Mouse (Mus musculus): Measurements from ENCODE around the gene Tubgcp2.

Gene Tubgcp2

DNA sequence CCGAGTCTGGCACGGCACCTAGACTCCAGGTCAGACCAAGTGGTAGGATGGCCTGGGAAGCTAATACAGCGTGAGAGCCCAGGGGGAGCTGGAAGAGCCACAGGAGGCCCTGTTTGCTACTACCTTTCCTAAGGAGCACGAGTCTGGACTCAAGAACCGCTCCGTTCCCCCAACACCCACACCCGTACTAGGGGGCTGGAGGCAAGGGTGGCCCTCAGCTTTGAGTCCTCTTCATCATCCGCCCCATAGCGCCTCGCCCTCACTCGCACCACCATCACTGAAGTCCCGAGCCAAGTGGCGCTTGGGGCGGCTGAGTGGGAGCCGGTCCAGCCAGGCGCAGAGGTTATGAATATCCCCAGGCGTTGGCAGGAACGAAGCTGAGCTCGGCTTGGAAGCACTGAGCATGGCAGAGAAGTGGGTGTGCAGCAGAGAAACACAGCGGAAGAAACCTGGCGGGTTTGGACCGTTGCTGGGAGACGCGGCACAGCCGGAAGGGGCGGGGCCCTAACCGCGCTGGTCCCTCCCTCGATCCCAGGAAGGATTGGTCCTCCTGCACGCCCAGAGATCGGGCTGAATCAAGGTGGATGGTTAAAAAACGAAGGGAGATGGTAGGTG lies 58.1 kb downstream of the Tubgcp2 start, which contains the start of gene 6430531B16Rik:
Gene 6430531B16Rik, minus strand, starts transcription at position 478 of the 615 bp plus-strand sequence.
- peak; percentile 84 to 90 for DNase-seq

DNA sequence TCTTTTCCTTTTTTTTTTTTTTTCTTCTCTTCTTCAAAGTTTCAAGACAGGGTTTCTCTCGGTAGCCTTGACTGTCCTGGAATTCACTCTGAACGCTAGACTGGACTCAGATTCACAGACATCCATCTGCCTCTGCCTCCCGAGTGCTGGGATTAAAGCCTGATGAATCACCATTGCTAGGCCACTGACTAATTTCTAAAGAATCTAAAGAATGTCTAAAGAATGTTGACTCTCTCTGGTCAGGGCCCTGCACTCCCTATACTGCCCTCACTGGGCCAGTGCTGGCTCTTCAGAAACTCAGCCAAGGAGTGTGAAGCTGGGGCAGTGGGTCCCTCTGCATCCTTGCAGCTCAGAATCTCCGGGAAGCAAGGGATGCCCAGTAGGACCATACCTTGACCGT lies 61.0 kb downstream of the Tubgcp2 start:
- DNase-seq: no peak

DNA sequence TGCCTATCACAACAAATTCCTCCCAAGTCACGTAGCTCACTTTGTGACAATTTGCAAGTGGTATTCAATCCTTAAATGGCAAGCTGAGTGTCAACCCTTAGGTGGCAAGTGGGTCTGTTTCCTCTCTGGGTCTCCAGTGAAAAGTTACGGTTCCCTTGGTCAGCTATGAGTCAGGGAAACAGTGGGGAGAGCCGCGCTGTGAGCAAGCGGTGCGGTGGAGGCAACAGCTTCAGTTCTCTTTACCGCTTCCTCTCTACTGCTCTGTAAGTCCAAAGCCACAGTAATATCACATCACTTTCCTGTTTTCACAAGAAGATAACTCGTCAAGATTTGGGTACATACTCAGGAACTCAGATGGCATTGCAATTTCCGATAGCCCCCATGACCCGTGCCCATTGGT lies 62.2 kb downstream of the Tubgcp2 start:
- DNase-seq: no peak

DNA sequence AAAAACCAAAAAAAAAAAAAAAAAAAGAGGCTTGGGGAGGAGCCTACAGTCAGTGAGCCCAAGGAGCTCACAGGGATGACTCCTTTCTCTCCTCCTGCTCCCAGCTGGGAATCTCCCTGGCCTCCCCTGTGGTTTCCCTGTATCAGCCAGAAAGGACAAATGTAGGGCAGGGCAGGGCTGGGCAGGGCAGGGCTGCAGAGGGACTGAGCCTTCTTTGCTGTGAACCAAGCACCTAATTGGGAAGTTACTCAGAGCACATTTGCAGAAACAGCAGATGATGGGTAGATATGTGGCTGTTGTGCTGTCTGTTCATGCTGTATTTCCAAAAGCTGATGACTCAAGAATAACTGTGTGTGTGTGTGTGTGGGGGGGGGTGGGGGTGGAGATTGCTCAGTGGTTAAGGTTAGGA lies 63.5 kb downstream of the Tubgcp2 start:
- no peak for DNase-seq

DNA sequence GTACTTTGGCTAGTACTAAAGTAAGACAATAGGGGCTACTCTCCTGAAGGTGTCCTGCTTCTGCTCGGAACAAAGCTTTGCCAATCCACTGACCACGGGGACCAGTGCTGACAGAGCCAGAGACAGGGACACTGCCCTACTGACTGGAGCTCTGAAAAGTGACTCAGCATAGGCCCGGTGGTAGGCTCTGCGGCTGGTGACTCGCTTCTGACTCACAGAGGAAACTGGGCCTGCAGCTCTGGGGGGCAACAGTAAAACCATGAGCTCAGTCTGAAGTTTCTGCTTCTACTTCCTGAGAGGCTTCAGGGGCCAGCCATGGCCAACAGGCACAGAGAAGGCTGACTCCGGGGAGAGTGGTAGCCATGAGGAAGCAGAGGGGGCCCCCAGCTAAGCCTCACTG lies 65.0 kb downstream of the Tubgcp2 start:
- no peak for DNase-seq

DNA sequence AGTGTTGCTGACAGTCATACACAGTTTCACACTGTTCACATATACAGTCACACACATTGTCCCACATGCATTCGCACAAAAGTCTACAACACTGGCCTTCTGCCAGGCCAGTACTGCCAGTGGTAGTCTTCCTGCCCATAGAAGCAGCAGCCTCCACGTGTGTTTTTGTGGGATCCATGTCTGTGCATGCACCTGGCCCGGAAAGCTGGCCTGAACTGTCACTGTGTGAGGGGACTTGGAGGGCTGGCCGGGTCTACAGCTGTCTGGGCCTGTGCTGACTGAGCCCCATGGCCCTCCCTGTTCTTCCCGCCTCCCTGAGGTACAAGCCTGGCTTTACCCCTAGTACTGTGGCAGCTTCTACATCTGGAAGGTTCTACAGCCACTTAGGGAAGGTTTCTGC lies 65.5 kb downstream of the Tubgcp2 start:
- DNase-seq: no peak

DNA sequence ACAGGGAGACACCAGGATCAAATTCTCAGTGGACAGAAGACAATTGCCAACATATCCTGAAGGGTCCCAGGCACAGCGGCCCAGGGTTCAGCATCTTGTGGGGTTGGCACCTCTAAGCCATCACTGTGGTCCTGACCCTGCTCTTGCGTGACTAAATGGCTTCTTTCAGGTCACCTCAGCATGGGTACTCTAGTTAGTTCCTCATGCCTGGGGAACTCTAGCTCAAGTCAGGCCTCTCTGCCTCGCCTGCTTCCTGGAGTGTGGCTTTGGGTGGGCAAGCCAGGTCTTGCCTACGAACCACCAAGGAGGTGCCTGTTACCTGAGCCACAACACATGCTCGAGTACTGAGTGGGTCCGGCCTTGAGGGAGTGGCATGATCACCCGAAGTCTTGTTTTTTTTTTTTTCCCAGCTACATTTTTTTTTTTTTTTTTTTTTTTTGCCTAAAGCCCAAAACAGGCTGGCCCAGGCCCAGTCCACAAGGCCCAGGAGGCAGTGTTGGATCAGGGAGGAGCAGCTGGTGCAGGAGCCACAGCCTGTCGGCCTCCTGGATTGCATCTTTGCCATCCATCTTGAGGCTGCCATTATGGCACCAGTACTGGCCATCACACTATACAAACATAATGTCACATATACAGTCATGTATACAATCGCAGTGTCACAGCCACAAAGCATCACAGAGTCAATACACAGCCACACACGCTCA lies 66.1 kb downstream of the Tubgcp2 start:
- no peak for DNase-seq

DNA sequence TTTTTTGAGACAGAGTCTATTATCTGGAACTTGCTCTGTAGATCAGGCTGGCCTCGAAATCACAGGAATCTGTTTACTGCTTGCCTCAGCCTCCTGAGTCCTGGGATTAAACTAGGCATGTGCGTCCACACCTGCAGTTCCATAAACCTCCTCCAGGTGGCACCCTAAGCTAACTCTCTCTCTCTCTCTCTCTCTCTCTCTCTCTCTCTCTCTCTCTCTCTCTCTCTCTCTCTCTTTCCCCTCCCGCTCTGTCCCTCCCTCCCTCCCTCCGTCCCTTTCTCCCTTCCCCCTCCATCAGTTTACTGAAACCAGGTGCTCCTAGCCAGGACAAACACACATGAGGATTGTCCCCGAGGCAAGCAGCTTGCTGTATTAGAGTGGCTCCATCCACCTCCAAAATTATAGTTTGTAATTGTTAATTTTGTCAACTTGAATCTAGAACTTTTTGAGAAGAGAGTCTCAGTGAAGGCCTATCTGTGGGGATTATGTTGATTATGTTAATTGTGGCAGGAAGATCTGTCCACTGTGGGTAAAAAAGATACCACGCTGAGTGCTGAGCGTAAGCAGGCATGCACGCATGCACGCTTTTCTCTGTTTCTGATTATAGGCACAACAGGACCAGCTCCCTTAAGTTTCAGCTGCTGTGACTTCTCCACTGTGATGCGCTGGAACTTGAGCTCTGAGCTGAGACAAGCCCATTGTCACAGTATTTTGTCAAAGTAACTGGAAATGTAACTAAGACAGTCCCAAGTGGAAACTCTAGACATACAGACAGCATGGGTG lies 66.9 kb downstream of the Tubgcp2 start:
- peak; percentile 77 to 91 for DNase-seq

DNA sequence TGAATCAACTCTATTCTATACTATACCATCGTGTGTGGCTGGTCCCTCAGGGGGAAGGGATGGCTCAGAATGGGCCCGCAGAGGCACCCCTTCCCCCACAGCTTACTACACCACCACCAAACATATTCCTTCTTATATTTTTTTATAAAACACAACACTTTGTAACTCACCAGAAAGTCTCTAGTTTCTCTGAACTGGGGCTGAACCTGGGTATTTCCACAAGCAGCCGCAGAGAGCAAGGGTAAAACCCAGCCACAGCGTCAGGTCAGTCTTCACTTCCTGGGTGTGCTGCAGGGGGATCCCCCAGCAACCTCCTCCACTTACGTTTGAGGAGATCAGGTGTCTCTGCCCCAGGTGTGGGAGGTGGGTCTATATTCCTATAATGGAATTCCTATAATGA lies 68.0 kb downstream of the Tubgcp2 start:
- DNase-seq: no peak

DNA sequence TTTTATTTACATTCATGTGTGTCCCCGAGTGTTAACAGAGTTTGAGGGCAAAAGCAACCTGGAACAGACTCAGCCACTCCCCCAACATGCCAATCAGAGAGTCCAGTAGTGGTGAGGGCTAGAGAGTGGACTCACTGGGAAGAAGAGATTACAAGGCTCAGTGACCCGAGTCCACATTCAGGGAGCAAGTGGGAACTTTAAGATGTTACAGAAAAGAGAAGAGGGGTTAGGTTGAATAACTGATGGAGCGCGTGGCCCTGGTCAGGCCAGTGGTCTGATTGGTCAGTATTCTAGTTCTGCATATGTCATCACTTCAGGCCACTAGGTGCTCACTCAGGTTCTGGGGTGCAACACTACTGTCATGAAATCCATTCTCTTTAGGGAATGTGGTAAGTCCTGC lies 69.3 kb downstream of the Tubgcp2 start:
- DNase-seq: no peak

DNA sequence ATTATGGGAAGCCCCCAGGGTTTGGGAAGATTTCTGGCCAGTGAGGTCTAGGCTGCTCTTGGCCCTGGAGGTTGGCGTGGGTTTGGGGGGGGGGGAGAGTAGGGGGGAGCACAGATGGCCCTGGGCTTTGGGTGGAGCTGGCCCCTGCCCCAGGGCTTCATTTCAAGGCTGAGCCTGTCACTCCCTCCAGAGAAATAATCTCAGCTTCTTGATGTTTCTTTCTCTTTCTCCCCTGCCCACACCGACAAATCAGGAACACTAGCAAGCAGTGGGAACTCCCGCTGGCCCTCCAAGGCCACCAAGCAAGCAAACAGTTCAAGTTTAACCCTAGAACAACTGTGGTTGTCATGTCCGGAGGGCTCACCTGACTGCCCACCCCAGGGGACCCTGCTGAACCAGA lies 72.7 kb downstream of the Tubgcp2 start:
- no peak for DNase-seq

DNA sequence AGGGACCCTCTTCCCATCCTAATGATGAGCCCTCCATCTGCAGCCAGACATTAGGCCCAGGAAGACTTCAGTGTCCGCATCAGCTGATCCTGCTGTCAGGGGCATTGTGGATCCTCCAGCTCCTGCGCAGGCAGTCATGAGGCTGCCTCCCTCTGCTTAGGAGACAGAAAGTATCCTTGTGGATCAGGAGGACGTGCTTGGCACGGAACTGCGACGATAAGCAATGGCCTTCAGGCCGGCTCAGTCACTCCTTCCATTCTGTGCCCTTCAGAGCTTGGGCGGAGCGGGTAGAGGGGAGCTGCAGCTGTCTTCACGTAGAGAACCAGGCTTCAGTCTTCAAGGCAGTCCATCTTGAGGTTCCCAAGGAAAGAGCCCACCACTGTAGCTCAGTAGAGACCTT lies 75.3 kb downstream of the Tubgcp2 start:
- no peak for DNase-seq

DNA sequence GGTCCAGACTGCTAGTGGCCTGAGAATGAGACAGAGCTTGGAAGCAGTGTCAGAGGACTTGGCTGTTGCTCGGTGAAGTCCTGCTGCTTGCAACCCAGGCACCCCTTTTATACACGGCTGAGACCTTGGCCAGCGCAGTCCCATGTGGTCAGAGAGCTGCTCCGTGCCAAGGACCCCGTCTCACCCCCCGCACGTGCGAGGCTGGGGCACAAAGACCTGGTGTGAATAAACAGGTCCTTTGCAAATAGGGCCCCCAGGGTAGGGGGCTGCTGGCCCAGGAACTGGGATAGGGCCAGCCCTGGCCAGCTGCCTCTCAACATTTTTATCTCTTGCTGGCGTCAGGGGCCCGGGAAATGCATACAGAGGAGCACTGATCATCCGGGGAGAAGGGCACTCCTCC lies 78.5 kb downstream of the Tubgcp2 start:
- no peak for DNase-seq

DNA sequence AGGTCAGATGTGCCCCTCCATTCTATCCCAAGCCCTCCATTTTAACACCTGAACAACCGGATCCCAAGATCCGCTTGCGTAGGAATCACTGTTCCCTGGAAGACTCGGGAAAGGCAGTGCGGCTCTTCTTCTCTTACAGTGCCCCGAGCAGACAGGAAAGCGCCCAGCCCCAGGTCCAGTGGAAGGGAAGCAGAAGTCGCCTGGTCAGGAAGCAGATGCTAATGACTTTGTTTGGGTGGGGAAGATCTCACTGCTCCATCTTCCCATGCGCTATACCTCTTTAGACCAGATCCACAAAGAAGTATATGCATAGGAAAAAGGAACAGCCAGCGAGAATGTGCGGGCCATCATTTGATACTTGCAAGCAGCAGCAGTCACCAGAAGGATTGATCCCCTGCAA lies 79.0 kb downstream of the Tubgcp2 start:
- DNase-seq: peak in 1 of 2 experiments; percentile 19

DNA sequence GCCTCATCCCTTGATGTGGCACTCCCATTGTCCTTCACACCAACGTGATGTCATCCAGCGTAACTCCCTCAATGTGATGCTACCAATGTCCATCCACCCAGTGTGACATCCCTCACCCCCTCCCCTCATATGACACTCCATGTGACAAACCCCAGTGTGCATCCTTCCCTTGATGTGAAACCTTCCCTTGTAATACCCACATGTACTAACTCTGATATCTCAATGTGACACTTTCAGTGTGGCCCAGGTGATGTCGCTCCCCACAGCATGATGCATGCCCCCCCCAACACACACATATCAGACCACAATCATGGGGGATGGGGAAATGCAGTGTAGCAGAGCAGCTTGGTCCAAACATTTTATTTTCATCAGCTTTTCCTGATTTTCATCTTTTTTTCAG lies 79.8 kb downstream of the Tubgcp2 start:
- no peak for DNase-seq

DNA sequence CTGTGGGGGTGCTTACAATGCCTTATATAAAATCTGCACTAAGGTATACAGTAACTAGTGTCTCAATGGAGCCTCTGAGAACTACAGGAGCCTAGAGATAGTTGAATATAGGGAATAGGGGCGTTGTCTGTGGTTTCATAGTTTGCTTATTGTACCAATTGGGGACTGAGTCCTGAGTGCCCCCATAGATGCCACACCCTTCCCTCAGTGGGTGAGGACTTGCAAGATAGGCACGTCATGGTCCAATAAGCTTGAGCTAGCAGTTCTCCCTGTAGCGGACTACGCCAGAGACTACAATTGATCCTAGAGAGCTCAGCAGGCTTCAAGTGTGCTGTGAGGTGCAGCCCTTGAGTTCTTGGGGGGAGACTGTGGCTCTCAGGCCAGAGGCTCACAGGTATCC lies 81.0 kb downstream of the Tubgcp2 start:
- no peak for DNase-seq

DNA sequence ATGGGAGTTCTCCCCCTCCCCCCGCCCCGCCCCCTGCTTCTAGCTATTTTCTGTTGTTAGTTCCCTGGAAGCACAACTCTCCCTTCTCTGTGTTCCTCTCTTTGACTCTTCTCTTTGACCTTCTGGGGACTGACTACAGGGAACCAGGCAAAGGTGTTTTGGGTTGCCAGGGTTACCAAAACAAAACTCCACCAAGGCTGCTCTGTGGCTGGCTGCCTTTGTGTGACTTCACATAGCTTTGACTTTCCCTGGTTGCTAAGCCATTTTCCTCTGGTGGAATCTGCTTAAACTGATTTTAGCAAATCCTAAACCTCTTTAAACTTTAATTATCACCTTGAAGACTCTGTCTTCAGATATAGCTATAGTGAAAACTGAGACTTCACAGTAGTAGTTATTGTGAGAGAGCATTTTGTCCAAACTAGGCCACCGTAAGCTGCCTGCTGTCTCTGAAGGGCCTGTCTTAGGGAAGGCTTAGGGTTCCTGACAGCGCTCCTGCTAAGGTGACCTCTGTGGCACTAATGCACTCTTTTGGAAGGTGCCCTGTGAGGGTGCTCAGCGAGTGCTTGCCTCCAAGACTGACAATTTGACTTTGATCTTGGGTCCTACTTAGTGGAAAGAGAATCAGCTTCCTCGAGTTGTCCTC lies 84.4 kb downstream of the Tubgcp2 start:
- no peak for DNase-seq

DNA sequence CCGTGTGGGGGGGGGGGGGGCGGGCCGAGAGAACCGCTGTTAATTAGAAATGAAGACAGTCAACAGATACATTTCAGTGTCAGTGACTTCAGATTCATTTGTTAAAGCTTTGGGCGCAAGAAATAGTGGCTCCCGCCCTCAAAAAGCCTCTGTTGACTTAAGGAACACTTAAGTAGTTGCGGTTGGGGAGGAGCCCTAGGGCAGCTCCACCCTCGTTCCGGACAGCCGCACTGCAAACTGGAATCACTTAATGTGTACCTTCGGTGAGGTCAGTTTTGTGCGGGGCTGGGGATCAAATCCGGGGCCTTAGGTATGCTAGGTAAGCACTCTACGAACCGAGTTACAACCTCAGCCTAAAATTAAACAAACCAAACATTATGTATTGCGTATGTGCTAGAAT lies 85.4 kb downstream of the Tubgcp2 start:
- peak; percentile 19 to 50 for DNase-seq

DNA sequence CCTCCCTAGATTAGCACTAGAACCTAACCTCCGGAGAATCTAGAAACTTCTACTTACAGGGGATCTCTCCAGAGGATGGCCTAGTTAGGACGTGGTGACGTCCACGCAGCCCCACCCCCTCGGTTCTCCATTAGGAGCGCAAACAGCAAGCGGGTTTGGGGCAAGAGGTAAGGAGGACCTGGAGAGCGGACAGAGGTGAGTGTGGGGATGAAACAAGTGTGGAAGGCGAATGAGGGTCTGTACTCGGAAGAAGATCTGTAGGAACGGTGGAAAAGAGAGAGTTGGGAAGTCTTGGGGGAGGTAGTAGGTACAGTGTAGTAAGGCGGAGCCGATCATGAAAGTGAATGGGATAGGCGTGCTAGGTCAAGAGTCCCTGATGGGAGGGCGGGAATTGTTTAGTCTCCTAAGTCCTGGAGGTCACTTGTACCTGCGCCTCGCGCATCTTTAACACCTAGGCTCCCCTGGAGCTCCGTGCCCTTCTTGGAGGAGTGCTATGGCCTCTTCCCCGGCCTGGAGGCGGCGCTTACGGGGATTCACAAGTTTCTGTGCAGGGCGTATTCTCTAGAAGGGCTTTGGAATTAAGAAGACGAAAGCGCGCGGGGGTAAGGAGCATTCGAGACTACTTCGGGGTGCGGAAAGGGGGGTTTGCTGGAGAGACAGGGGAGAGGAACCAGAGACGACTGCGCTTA lies 86.0 kb downstream of the Tubgcp2 start:
- DNase-seq: peak; percentile 30 to 70

DNA sequence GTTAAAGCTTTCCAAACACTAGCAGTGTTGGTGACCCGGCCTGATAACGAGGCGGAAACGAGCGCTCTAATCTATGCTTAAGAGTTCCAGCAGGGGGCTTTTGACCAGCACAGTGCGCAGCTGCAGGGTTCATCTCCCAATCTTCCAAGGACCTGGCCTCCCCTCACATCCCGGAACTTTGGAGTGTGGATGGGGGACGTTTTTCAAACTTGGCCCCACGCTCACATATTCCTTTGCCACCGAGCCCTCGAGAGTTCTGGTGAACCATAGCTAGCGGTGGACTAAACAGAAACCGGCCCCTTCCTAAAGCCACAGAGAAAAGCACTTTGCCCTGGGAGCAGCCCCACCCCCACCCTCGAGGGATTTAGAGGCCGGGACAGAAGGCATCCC lies 86.6 kb downstream of the Tubgcp2 start:
- peak; percentile 23 to 53 for DNase-seq

DNA sequence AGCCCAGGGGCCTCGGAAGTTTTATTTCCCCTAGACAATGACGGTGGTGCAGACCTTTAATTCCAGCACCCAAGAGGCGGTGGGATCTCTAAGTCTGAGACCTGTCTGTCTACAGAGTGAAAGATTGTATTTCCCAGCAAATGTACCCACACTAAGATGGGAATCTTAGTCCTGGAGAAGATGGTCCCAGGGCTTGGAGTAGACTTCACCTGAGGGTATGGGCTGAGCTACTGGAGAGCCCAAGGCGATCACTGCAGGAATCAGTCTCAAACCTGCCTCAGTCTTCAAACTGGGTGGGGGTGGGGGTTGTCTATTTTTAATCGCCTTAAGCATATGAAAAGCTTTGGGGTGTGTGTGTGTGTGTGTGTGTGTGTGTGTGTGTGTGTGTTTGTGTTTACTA lies 90.4 kb downstream of the Tubgcp2 start:
- no peak for DNase-seq

Data from kidney, postnatal 36 days (tissue).